Mouse (Mus musculus) kidney, adult 2 months (tissue): Measurements from ENCODE around the gene Dxo. TPM values are rescaled to one million over a fixed set of nuclear protein-coding genes. Genes with fewer than 3 reads are reported as not detected.
A peak's percentile ranks its signal among the peaks of the same experiment; 100 is the strongest.

Experiments used
- DNase-seq: peaks from one replicate; pipeline ENCODE4 v3.0.0; 2021
- H3K27ac ChIP-seq: fragments of 200-500 bp; 2 replicates; pipeline ENCODE4 v1.5.1; 2012; ENCODE audit warnings: low read depth, low read length, control low read depth, inconsistent platforms; ENCODE audit not compliant: insufficient read depth
- H3K27me3 ChIP-seq: fragments of 200-500 bp; replicated peaks from 2 replicates; pipeline ENCODE4 v1.6.1; 2012; ENCODE audit warnings: mild to moderate bottlenecking, moderate library complexity, low read length, inconsistent platforms; ENCODE audit not compliant: control insufficient read depth, insufficient read depth
- H3K36me3 ChIP-seq: fragments of 200-500 bp; 2 replicates; pipeline ENCODE4 v1.6.1; 2012; ENCODE audit warnings: mild to moderate bottlenecking, moderate library complexity, low read length, inconsistent platforms; ENCODE audit not compliant: control insufficient read depth, insufficient read depth
- H3K4me1 ChIP-seq: fragments of 200-500 bp; 2 replicates; pipeline ENCODE4 v1.6.1; 2011; ENCODE audit warnings: low read length; ENCODE audit not compliant: control insufficient read depth, insufficient read depth
- H3K4me3 ChIP-seq: fragments of 200-500 bp; 2 replicates; pipeline ENCODE4 v1.5.1; 2011; ENCODE audit warnings: mild to moderate bottlenecking, low read depth, low read length, control low read depth; ENCODE audit not compliant: insufficient read depth
- CTCF ChIP-seq: fragments of 200-500 bp; conservative IDR thresholded peaks from 2 replicates; pipeline ENCODE4 v1.5.1; 2011; ENCODE audit warnings: low read depth, mild to moderate bottlenecking, control low read depth, low read length, moderate library complexity, mixed read lengths; ENCODE audit not compliant: insufficient read depth, insufficient read length
- POLR2A ChIP-seq: fragments of 200-500 bp; IDR thresholded peaks from one replicate; pipeline ENCODE4 v1.6.1; 2011; ENCODE audit warnings: low read depth, low read length, control low read depth
- WGBS: fragments of 180-500 bp; shearing (Covaris S2); methylation state at CpG from one replicate; pipeline ENCODE4 v1.1.7; 2018; 5-methylcytosine and 5-hydroxymethylcytosine counted together
- polyA plus RNA-seq: library from polyadenylated mRNA; depleted of rRNA; stranded (reverse); fragments of >200 nt; gene quantifications from 2 replicates; pipeline ENCODE4 v1.2.3, GENCODE M21; 2012

Gene Dxo
- polyA plus RNA-seq, 1 experiment: 52.6 TPM

DNA sequence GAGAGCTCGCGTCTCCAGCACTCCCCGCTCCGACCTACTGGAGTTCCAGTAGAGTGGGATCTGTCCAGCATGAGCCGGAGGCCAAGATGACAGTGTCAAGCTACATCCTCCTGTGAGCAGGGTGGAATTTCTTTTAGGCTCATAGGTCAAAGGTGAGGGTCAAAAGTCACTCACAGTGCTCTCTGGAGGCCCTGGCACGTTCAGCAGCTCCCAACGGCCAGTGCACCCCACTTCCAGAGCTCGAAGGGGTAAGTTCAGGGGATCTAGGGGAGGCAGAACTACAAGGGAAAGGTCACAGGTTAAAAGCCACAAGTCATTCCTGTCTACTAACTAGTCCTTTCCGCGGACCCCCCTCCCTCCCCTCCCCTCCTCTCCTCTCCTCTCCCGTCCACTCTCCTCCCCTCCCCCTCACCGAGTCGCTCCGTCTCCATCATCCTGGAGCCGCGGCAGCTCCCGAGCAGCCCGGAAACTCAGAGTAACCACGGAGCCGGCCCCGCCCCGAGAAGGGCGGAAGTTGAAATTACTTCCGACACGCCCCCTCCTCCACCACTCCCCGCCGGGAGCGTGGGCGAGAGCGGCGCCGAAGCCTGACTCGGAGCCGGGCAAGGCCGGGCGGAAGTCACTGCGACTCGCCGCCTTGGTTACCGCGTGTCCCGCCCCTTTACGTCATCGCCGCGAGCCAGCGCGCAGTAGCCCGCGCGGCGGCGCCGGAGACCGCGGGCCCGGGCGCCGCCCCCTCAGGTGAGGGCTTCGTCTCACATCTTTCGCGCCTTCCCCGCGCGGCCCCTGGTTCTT, 13.1 kb downstream of the Dxo start, which contains the start of the genes Skiv2l and Nelfe:
Gene Skiv2l (minus strand): TSS at position 489 of the 795 bp plus-strand sequence.
Gene Nelfe (plus strand): TSS at position 670 of the 795 bp plus-strand sequence.
- H3K27me3 ChIP-seq: no peaks in the 10 kb centered on the region
- 2% methylated on average over 65 of the region's 65 CpGs for WGBS
- peak within 1 kb of the TSS; percentile 71 for H3K4me3 ChIP-seq
- no peaks in the 10 kb centered on the region for H3K36me3 ChIP-seq
- peak within 1 kb of the TSS; percentile 10; the same call in 1 of the 2 replicates for H3K27ac ChIP-seq
- DNase-seq: peak; percentile 98
- H3K4me1 ChIP-seq: peaks cover 7% of the 10 kb centered on the region; the same call in 1 of the 2 replicates
- TF ChIP-seq CTCF (0 out of 2 replicates have a peak, but pooled peaks have one; percentile 19), POLR2A (no peak)

DNA sequence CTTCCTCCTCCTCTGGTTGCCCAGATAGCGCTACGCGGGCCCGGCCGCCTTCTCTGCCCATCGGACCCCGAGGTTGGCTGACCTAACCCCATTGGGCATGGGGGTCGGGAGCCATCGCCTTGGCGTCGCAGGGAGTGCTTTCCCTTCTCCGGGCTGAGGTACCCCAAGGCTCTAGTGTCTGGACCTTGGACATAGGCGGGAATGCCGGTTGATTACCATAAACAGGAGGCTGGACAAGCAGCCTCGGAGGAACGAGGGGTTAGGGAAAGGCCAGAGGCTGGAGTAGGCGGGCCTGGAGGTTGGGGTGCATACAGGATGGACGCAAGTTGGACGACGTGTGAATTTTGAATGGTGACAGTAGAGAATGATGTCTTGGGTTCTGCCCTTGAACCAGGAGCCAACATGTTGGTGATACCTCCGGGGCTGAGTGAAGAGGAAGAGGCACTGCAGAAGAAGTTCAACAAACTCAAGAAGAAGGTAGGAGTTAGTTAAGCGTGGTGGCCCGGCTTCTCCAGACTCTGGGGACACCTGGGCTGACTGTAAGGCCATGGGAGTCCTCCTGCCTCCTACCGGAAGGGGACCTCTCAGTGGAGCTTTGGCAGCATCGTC, 13.8 kb downstream of the Dxo start:
- Histone ChIP-seq H3K27ac (peak overlapping the region; percentile 10; the same call in 1 of the 2 replicates), H3K4me1 (peaks cover 7% of the 10 kb centered on the region; the same call in 1 of the 2 replicates), H3K36me3 (no peaks in the 10 kb centered on the region), H3K4me3 (peak overlapping the region; percentile 71), H3K27me3 (no peaks in the 10 kb centered on the region)
- no peak for DNase-seq
- under 1% methylated on average over 25 of the region's 25 CpGs for WGBS
- no peak for TF ChIP-seq POLR2A
- TF ChIP-seq CTCF: no peak

DNA sequence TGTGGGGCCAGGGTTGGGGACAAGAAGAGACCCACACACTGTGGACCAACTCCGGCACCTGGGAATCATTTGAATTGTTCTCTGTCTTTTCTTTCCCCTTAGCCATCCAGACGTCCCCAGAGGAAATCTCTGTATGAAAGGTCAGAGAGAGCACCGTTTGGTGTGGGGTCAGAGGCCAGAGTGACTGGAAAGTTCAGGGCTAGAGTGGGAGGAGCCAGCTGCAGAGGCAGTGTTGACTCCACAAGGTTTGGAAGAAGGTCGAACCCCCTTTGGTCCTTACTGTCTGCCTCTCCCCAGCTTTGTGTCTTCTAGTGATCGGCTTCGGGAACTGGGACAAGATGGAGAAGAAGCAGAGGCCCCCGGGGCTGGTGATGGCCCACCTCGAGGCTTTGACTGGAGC, 16.7 kb downstream of the Dxo start:
- H3K4me3 ChIP-seq: no peak overlapping the region
- no peaks in the 10 kb centered on the region for H3K27me3 ChIP-seq
- H3K36me3 ChIP-seq: no peaks in the 10 kb centered on the region
- WGBS: 74% methylated on average over 8 of the region's 8 CpGs
- TF ChIP-seq POLR2A (no peak), CTCF (no peak)
- no peak for DNase-seq
- peaks cover 7% of the 10 kb centered on the region; the same call in 1 of the 2 replicates for H3K4me1 ChIP-seq
- H3K27ac ChIP-seq: no peak overlapping the region

DNA sequence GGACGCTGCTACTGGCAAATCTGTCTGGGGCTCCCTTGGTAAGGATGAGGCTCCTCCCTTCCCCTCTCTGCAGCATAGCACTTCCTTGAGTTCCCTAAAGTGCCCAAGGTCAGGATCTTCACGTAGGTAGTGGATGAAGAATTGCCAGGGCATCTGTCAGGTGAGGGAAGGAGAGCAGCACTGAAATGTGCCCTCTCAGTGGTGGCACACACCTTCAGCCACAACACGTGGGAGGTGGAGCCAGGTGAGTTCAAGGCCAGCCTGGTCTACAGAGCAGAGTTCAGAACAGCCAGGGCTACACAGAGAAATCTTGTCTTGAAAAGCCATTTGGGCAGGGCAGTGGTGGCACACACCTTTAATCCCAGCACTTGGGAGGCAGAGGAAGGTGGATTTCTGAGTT, 17.9 kb downstream of the Dxo start:
- no peak overlapping the region for H3K27ac ChIP-seq
- TF ChIP-seq POLR2A: no peak
- no peak for TF ChIP-seq CTCF
- H3K27me3 ChIP-seq: no peaks in the 10 kb centered on the region
- H3K4me1 ChIP-seq: peaks cover 4% of the 10 kb centered on the region; the same call in 1 of the 2 replicates
- no peak overlapping the region for H3K4me3 ChIP-seq
- 61% methylated on average over 3 of the region's 3 CpGs for WGBS
- no peak for DNase-seq
- H3K36me3 ChIP-seq: no peaks in the 10 kb centered on the region

DNA sequence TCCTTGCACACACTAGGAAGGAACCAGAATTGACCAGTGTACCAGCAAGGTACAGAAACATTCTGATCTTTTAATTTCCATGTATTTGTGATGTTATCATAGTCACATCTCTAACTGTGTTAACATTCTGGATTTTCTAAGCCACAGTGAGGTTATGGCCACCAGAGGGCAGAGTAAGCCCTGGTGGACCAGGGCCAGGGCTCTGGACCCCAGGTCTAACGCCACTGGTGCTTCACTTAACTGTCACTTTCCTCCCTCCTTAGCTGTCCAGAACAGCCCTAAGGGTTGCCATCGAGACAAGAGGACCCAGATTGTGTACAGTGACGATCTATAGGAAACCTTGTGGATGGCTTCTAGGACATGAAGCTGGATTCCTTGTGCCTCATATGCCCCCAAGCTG, 19.0 kb downstream of the Dxo start:
- TF ChIP-seq CTCF (peak; percentile 72), POLR2A (no peak)

DNA sequence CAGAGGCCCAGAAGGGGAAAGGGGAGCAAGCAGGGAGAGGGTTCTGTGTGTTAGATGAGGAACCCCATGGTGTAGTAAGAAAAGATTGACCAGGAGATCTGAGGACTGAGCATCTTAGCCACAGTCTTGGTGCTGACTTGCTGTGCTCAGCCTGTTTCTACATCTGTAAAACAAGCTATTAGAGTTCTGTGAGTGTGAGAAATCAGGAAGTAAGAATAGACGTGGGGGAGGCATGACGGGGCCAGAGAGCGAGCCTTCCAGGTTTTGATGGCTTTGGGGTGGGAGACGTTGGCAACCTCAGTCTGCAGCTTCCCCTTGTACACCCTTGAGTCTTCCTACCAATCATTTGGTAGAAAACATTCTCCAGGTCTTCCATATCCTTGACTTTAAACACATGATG, 21.9 kb downstream of the Dxo start:
- TF ChIP-seq CTCF (no peak), POLR2A (no peak)
- Histone ChIP-seq H3K4me1 (peaks cover 6% of the 10 kb centered on the region; the same call in 1 of the 2 replicates), H3K27me3 (no peaks in the 10 kb centered on the region), H3K27ac (no peak overlapping the region), H3K4me3 (no peak overlapping the region), H3K36me3 (no peaks in the 10 kb centered on the region)
- 63% methylated on average over 4 of the region's 4 CpGs for WGBS
- no peak for DNase-seq

More for the DNA sequence above, 19.0 kb downstream of the Dxo start:
- Histone ChIP-seq H3K27me3 (no peaks in the 10 kb centered on the region), H3K27ac (no peak overlapping the region), H3K4me1 (peaks cover 4% of the 10 kb centered on the region; the same call in 1 of the 2 replicates), H3K36me3 (no peaks in the 10 kb centered on the region), H3K4me3 (no peak overlapping the region)
- peak; percentile 58 for DNase-seq
- WGBS: 24% methylated on average over 3 of the region's 3 CpGs

DNA sequence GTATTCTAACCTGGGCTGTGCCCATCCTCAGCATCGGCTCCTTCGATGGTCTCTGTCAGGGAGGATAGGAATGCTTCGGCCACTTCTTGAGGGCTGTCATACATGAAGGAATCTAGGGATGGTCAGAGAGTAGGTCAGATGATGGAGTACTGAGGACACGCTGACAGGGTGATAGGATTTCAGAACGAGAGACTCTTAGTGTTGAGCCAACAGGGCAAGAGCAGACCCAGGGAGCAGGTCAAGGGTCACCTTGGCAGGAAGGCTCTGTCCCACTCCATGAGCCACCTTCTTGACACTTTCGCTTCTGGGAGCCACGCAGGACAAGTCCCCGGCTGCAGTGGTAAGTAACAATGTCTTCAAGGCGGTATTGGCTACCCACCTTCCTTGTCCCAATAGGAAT, 23.7 kb downstream of the Dxo start:
- TF ChIP-seq POLR2A: no peak
- TF ChIP-seq CTCF: no peak
- Histone ChIP-seq H3K4me1 (peaks cover 6% of the 10 kb centered on the region; the same call in 1 of the 2 replicates), H3K27ac (no peak overlapping the region), H3K27me3 (no peaks in the 10 kb centered on the region), H3K4me3 (no peak overlapping the region), H3K36me3 (no peaks in the 10 kb centered on the region)
- no peak for DNase-seq
- WGBS: 65% methylated on average over 9 of the region's 9 CpGs
